Mouse (Mus musculus): ENCODE data around the gene Rab4b.

Rab4b gene

GRCm38 (mm10) chr7:27182498-27182897 is 3.8 kb upstream of the Rab4b start:
- no peak for DNase-seq (ENCODE audit: low spot score)

- no peak for DNase-seq (ENCODE audit: low spot score)
Measured at GRCm38 (mm10) chr7:27180837-27181695, 2.4 kb upstream of the Rab4b start, which contains the start of the genes Gm21983 and Mia. Gene Gm21983, minus strand, starts transcription at chr7:27181086. Gene Mia, minus strand, starts transcription at chr7:27181157.

DNA sequence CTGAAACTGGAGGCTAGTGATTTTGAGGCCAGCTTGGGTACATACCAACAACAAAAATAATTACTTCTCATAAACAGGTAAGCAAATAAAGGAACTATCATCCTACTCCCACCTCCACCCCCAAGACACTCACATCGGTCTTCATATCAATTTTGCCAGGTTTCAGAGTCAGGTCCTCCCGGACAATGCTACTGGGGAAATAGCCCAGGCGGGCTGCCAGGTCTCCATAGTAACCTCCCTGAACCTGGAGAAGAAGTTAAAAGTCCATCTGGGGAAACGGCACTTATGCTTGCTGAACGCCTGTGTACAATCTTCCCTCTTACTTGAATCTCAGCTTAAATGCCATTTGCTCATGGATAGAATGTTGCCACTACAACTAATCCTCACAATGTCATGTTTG is 1.3 kb upstream of the Rab4b start:
- DNase-seq (ENCODE audit: low spot score) = no peak

DNA sequence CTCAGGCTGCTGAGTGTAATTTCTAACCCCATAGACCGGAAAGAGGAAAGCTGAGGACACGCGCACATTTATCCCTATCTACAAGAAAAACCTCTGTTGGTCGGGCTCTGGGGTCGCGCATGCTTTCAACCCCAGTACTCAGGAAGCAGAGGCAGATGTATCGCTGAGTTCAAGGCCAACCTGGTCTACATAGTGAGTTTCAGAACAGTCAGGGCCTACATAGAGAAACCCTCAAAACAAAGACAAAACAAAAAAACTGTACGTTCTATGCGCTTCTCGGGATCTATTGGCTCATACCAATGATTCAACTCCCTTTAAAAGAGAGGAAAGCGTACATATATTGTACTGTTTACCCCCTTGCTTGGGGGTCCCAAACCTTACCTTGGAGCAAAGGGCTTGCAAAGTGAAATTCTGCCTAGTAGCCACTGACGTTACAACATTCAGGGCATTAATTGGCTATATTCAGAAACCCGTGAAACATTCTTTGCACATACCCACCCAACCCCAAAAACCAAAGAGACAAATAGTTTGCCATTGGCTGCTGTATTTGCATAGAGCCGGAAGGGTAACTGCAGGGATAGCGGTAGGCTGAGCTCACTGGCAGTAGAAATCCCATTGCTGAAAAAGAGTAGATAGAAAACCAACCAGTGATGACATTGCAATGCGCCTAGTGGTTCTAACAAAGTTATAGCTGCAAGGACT is 672 bp upstream of the Rab4b start:
- DNase-seq (ENCODE audit: low spot score) = no peak

GRCm38 (mm10) chr7:27177942-27178323 is 763 bp downstream of the Rab4b start:
- no peak for DNase-seq (ENCODE audit: low spot score)

- no peak for DNase-seq (ENCODE audit: low spot score)
Measured at GRCm38 (mm10) chr7:27174896-27175295, 3.8 kb downstream of the Rab4b start.

DNA sequence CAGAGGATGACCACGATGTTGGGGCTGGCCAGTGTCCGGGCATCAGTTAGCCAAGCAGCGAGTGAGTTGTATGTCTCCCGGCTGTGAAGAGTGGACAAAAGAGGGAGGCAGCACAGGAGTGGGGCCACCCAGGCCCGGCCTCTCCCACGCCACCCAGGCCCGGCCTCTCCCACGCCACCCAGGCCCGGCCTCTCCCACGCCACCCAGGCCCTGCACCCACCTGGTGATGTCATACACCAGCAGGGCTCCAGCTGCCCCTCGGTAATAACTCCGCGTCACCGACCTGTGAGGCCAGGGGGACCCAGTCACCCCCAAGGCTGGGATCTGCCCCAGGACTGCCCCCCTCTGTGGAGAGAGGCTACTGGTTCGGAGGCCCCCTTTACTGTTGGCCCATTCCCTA is 4.2 kb downstream of the Rab4b start:
- no peak for DNase-seq (ENCODE audit: low spot score)

GRCm38 (mm10) chr7:27170981-27171380 is 7.7 kb downstream of the Rab4b start:
- no peak for DNase-seq (ENCODE audit: low spot score)

DNA sequence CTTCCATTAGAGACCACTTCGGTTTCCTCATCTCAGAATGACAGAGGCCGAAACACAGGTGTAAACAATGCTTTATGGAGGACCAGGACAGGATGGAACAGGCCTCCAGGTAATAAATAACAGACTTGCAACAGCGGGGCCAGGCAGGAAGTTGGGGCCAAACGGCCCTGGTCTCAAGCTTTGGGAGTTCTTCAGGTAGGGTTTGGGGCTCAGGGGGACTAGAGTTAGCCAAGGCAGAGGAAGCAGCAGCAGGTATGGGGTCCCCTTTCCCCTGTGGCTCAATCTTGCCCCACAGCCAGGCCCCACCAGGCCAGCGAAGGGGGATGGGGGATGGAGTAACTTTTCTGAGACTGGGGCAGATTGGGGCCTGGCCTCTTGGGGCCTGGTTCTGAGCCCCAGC is 10.3 kb downstream of the Rab4b start:
- DNase-seq (ENCODE audit: low spot score) = no peak

GRCm38 (mm10) chr7:27167475-27168094 is 11.1 kb downstream of the Rab4b start:
- no peak for DNase-seq (ENCODE audit: low spot score)

- DNase-seq (ENCODE audit: low spot score) = peak; percentile 94
Measured at GRCm38 (mm10) chr7:27166614-27167474, 11.9 kb downstream of the Rab4b start, which contains the start of gene Egln2. Gene Egln2, minus strand, starts transcription at chr7:27166802.

GRCm38 (mm10) chr7:27166229-27166613 is 12.5 kb downstream of the Rab4b start:
- DNase-seq (ENCODE audit: low spot score) = peak; percentile 73

DNA sequence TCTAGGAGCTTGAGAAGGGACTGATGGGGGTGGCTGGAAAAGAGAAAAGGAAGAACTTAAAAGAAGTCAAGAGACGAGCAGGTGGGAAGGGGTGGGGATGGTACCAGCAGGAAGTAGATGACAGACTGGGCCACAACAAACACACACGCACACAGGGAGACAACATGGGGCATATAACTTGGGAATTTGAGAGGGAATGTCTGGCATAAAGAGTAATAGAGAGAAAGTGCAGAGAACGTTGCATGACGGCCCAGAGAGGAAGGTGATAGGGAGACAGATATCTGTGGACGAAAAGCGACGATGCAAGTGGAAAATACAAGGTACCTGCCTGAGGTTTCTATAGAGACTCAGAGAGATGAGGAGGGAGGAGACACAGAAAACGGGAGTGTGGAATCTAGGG is 13.0 kb downstream of the Rab4b start:
- no peak for DNase-seq (ENCODE audit: low spot score)

DNA sequence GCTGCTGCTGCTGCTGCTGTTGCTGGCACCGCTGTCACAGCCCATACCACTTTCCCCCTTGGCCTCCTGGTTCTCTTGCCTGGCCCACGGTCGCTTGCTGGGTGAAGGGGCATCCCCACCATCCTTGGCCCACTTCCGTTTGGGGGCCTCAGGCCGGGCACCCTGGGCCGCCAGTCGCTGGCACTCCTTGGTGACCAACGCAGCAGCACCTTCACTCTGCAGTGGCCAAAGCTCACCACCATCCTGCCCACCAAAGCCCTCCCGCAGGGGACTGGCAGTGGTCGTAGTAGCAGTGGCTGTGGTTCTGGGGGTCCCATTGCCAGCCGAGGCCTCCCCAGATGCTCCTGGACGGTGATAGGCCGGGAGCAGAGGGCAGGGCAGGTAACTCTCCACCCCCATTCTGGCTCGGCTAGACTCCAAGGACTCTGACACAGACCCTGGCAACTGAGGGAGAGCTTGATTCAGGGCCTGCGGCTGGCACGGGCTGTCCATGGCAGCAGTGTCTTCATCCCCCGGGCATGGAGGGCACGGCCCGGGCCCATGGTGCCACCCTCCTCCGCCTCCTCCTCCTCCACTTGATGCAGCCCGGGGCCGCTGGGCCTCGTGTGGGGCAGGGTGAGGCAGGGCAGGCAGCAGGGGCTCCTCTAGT is 13.6 kb downstream of the Rab4b start:
- DNase-seq (ENCODE audit: low spot score) = no peak

DNA sequence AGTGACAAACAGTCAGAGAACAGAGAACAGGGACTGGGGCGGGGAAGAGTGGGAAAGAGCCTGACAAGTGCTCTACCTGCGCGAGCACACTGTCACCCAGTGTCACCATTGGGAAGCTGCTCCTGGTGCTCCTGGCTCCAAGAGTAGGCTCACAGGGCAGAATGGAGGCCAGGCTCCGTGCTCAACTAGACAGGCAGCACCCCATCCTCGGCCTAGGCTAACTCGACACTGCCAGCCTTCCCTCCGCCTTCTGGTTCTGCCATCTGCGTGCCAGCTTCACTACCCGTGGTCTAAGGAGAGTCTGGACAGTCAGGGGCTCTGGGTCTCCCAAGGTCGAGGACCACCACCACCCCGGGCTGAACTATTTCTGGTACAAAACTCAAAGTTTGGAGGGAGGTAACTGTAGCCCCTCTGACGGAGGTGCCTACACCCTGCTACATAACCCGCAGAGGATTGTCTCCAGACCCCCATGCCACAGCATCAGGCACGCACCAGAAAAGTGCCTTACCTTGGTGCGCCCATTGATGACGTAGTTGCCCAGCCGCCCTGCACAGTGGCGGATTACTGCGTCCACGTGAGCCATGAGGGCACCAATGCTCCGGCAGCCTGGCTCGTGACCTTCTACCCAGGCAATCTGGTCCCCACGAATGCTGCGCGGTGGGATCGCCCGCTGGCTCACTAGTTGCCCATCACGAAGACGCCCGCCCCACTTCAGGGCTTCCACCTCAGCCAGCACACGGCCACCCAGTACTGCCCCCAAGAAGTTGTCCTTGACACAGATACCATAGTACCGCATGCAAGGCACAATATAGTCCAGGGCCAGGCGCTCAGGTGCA is 14.4 kb downstream of the Rab4b start:
- no peak for DNase-seq (ENCODE audit: low spot score)

DNA sequence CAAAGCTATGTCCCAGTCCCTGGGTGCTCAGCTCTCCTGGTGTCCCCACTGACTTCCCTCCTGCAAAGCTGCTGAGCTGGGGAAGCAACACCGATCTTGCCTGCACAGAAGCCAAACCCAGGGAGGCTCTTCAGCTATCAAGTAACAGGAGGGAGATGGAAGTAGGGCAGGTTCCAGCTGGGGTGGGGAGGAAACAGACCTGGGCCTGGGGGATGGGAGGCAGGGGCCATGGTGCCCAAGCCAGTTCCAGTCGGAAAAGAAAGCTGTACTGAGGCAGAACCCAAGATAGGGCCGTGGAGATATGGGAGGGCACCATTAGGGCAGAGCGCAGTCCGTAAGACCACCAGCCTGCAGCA is 15.3 kb downstream of the Rab4b start:
- no peak for DNase-seq (ENCODE audit: low spot score)

GRCm38 (mm10) chr7:27162780-27163449 is 15.8 kb downstream of the Rab4b start:
- no peak for DNase-seq (ENCODE audit: low spot score)

GRCm38 (mm10) chr7:27161744-27162143 is 17.0 kb downstream of the Rab4b start:
- no peak for DNase-seq (ENCODE audit: low spot score)

GRCm38 (mm10) chr7:27160921-27161320 is 17.8 kb downstream of the Rab4b start:
- DNase-seq (ENCODE audit: low spot score) = no peak

DNA sequence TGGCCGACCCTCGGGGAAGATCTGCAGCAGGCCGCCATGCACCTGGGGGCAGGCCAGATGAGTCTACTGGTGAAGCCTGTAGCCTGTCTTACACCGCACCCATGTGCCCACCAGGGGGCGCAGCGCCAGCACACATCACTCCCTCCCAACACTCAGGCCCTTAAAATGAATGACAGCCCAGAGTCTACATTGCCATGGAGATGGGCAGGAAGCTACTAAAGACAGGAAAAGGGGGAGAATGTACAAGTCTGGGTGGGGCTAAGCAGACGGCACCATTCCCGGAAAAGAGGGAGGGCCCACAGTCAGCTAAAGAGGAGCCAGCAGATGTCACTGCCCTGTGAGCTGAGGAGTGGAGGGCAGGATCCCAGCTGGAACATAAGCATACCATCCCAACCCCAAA is 18.8 kb downstream of the Rab4b start:
- DNase-seq (ENCODE audit: low spot score) = peak; percentile 60

Measured in adipocyte (in vitro differentiated cells).